Mouse (Mus musculus) testis, postnatal 10 days (tissue): ENCODE measurements around the gene Ap1b1.
"Not testable (repeated sequence)": the region's sequence is repeated elsewhere in the genome, so short reads cannot be mapped to it uniquely, and the experiment has no call there.

Experiments used
- DNase-seq: peaks from one replicate; pipeline ENCODE4 v3.0.0; 2021; ENCODE audit warnings: low spot score

The Ap1b1 gene

GRCm38 (mm10) chr11:5062326-5062725 lies 75.7 kb downstream of the Ap1b1 start:
- no peak for DNase-seq

GRCm38 (mm10) chr11:5062860-5063505 lies 76.4 kb downstream of the Ap1b1 start:
- peak; percentile 75 for DNase-seq

- DNase-seq, result peak; percentile 62
Measured at GRCm38 (mm10) chr11:5063561-5064281, 77.1 kb downstream of the Ap1b1 start.

GRCm38 (mm10) chr11:5064282-5065055 lies 77.8 kb downstream of the Ap1b1 start:
- DNase-seq, result no peak

GRCm38 (mm10) chr11:5065056-5065821 lies 78.6 kb downstream of the Ap1b1 start, which contains the start of gene Gas2l1:
Gene Gas2l1 (minus strand): TSS chr11:5065327.
- DNase-seq, result peak; percentile 97

GRCm38 (mm10) chr11:5067063-5067462 lies 80.4 kb downstream of the Ap1b1 start:
- DNase-seq, result no peak

GRCm38 (mm10) chr11:5068126-5068971 lies 81.7 kb downstream of the Ap1b1 start:
- no peak for DNase-seq

- DNase-seq, result no peak
Measured at GRCm38 (mm10) chr11:5074882-5075281, 88.3 kb downstream of the Ap1b1 start.

GRCm38 (mm10) chr11:5075760-5076159 lies 89.1 kb downstream of the Ap1b1 start:
- no peak for DNase-seq

GRCm38 (mm10) chr11:5076843-5077242 lies 90.2 kb downstream of the Ap1b1 start:
- not testable (repeated sequence) for DNase-seq

GRCm38 (mm10) chr11:5089147-5089546 lies 102.5 kb downstream of the Ap1b1 start:
- DNase-seq, result no peak

GRCm38 (mm10) chr11:5091706-5092105 lies 105.1 kb downstream of the Ap1b1 start:
- no peak for DNase-seq
